Comparison of ENCODE assay signal across 23 mouse cellular contexts in genomic region chr17:16798316-16798715, GRCm38 (mm10).
DNase-seq lines count a peak whose midpoint lies in the region; ATAC-seq and TF ChIP-seq lines count a peak whose summit lies in the region.
"Had no signal": no experiment of that assay in that cellular context is flagged by ENCODE, and none has a peak within 500 bp of the region (broad histone marks: within the 10 kb centered on the region; RNA-seq: fewer than 3 reads in every experiment).

No protein-coding gene starts in this region.

- H3K9me3 ChIP-seq in ES-E14 (ENCODE audit: control insufficient read depth, insufficient read depth, low read depth, low read length) (no peaks in the 10 kb centered on the region), G1E (replicated peaks) (no peaks in the 10 kb centered on the region), MEL (replicated peaks; ENCODE audit: insufficient read depth, low read length) (no peaks in the 10 kb centered on the region)
- no peaks in the 10 kb centered on the region for H3K9me3 ChIP-seq in midbrain, embryonic 11.5 days (ENCODE audit: control insufficient read depth, low read length)

- no peak for DNase-seq in ES-E14 (ENCODE audit: low read depth, low spot score)
- DNase-seq in G1E (ENCODE audit: low spot score), result peak; percentile 6
- peak; percentile 23 for DNase-seq in MEL (ENCODE audit: low read depth, low spot score)
- no peak for DNase-seq in midbrain, embryonic 11.5 days (ENCODE audit: low spot score, missing footprints)
- no peak for DNase-seq in layer of hippocampus, adult 11-12 months (ENCODE audit: low spot score)
- no peak for DNase-seq in embryo, embryonic 11 days
- DNase-seq: adrenal gland, adult 2 months; adrenal gland, adult 8-10 months; adrenal gland, postnatal 10 days; adrenal gland, postnatal 14 days; adrenal gland, postnatal 25 days; adrenal gland, postnatal 36 days; B cell, adult 2 months; cerebellum, adult 11 months; cerebellum, adult 11-12 months; cerebellum, adult 18-20 months; cerebellum, adult 2 months; cerebellum, adult 8-10 months; cerebellum, adult 9-10 months had no signal

- TF ChIP-seq CTCF in G1E (IDR thresholded peaks at IDR 0.05; ENCODE audit: low read depth, low read length), result no peak
- no peak for TF ChIP-seq CTCF in MEL (IDR thresholded peaks at IDR 0.05 in 2 of 3, conservative IDR thresholded peaks at IDR 0.05 in 1 of 3; ENCODE audit: control insufficient read depth in 1 of 3, insufficient read depth in 1 of 3, low read depth in 2 of 3, low read length in 3 of 3, poor library complexity in 1 of 3, severe bottlenecking in 1 of 3)

- no peaks in the 10 kb centered on the region for H3K27me3 ChIP-seq in G1E (ENCODE audit: insufficient read depth, low read length)
- no peaks in the 10 kb centered on the region for H3K27me3 ChIP-seq in MEL (ENCODE audit: control insufficient read depth in 1 of 2, insufficient read depth in 2 of 2, low read length in 2 of 2)
- no peaks in the 10 kb centered on the region for H3K27me3 ChIP-seq in midbrain, embryonic 11.5 days (ENCODE audit: control insufficient read depth, insufficient read depth, low read length)
- H3K27me3 ChIP-seq: CH12.LX, Patski had no signal

- no peak for TF ChIP-seq EP300 in MEL (IDR thresholded peaks at IDR 0.05; ENCODE audit: low read depth in 1 of 2, low read length in 2 of 2)

- TF ChIP-seq POLR2A in MEL (IDR thresholded peaks at IDR 0.05; ENCODE audit: control insufficient read depth in 1 of 2, insufficient read depth in 1 of 2, low read depth in 1 of 2, low read length in 2 of 2, poor library complexity in 1 of 2), result no peak

- no peak for TF ChIP-seq RAD21 in MEL (IDR thresholded peaks at IDR 0.05; ENCODE audit: low read depth, low read length)

- H3K9ac ChIP-seq in ES-E14 (ENCODE audit: insufficient read depth, low read depth, low read length, poor library complexity, severe bottlenecking) (no peak overlapping the region), MEL (ENCODE audit: control insufficient read depth, low read depth, low read length, poor library complexity, severe bottlenecking) (no peak overlapping the region)
- H3K9ac ChIP-seq in midbrain, embryonic 11.5 days (ENCODE audit: low read length), result no peak overlapping the region

- H3K4me1 ChIP-seq in ES-E14 (ENCODE audit: control insufficient read depth in 2 of 2, insufficient read depth in 2 of 2, low read length in 2 of 2, poor library complexity in 1 of 2), result no peaks in the 10 kb centered on the region
- peaks cover 11% of the 10 kb centered on the region; the same call in 1 of the 2 replicates for H3K4me1 ChIP-seq in G1E (ENCODE audit: insufficient read depth, low read depth, low read length)
- no peaks in the 10 kb centered on the region for H3K4me1 ChIP-seq in MEL (ENCODE audit: control insufficient read depth in 1 of 2, insufficient read depth in 2 of 2, low read length in 2 of 2)
- no peaks in the 10 kb centered on the region for H3K4me1 ChIP-seq in midbrain, embryonic 11.5 days (ENCODE audit: control insufficient read depth, insufficient read depth, low read length)

- H3K27ac ChIP-seq in ES-E14 (ENCODE audit: insufficient read depth, low read depth, low read length, poor library complexity, severe bottlenecking), result no peak overlapping the region
- H3K27ac ChIP-seq in MEL (ENCODE audit: control insufficient read depth, low read depth, low read length), result no peak overlapping the region
- no peak overlapping the region for H3K27ac ChIP-seq in midbrain, embryonic 11.5 days (ENCODE audit: low read depth, low read length)

- H3K4me3 ChIP-seq in ES-E14 (ENCODE audit: insufficient read depth in 1 of 2, low read depth in 1 of 2, low read length in 2 of 2, poor library complexity in 1 of 2, severe bottlenecking in 1 of 2) (no peak overlapping the region), G1E (ENCODE audit: low read depth, low read length) (no peak overlapping the region), MEL (ENCODE audit: control insufficient read depth in 1 of 2, insufficient read depth in 1 of 2, low read depth in 2 of 2, low read length in 2 of 2) (no peak overlapping the region)
- H3K4me3 ChIP-seq in midbrain, embryonic 11.5 days (ENCODE audit: low read depth, low read length), result no peak overlapping the region

- 78% methylated on average over 5 of the region's 5 CpGs for WGBS in midbrain, embryonic 11.5 days

- no peak overlapping the region for H3K4me2 ChIP-seq in midbrain, embryonic 11.5 days

- H3K36me3 ChIP-seq in ES-E14 (ENCODE audit: control insufficient read depth, insufficient read depth, low read length, poor library complexity, severe bottlenecking) (no peaks in the 10 kb centered on the region), G1E (replicated peaks) (no peaks in the 10 kb centered on the region), MEL (ENCODE audit: control insufficient read depth in 1 of 2, insufficient read depth in 2 of 2, low read length in 2 of 2) (peaks cover 0 to 2% of the 10 kb centered on the region in 2 experiments; a peak in 1 of 4 replicates)
- H3K36me3 ChIP-seq in midbrain, embryonic 11.5 days (ENCODE audit: control insufficient read depth, insufficient read depth, low read length), result no peaks in the 10 kb centered on the region

- peak; percentile 91 for ATAC-seq in G1E (ENCODE audit: extremely low read depth, insufficient number of reproducible peaks, low FRiP score, poor library complexity, severe bottlenecking)
- no peak for ATAC-seq in midbrain, embryonic 11.5 days (ENCODE audit: low FRiP score)
- ATAC-seq: activated CD4-positive, CD25-positive, alpha-beta regulatory T cell, adult 4 months; CD4-positive, CD25-positive, alpha-beta regulatory T cell, adult 4 months; Patski had no signal

- no peaks in the 10 kb centered on the region for H3K79me2 ChIP-seq in MEL (ENCODE audit: control insufficient read depth, insufficient read depth, low read length, poor library complexity)

- in situ Hi-C loops in ES-E14 (cut with MboI; ENCODE audit: low sequenced_read_pairs in 2 of 2, unreplicated experiment in 2 of 2), result no loop called here

TF ChIP-seq in ES-E14, 5 proteins besides CTCF, POLR2A, EP300 and RAD21:
- TF ChIP-seq HCFC1 (IDR thresholded peaks at IDR 0.05; ENCODE audit: borderline replicate concordance, insufficient read depth, low read length), result no peak
- 0 out of 2 replicates have a peak, but pooled peaks have one; percentile 17 for TF ChIP-seq MAFK (IDR thresholded peaks at IDR 0.05; ENCODE audit: insufficient read depth, low read depth, low read length)
TF ChIP-seq in ES-E14: peak in this region for 1.

TF ChIP-seq in MEL, 35 proteins besides CTCF, POLR2A, EP300 and RAD21:
- TF ChIP-seq USF1 (IDR thresholded peaks at IDR 0.05; ENCODE audit: low read depth, low read length) (no peak), MAZ (IDR thresholded peaks at IDR 0.05; ENCODE audit: low read depth, low read length) (no peak), POLR2AphosphoS2 (IDR thresholded peaks at IDR 0.05; ENCODE audit: low read length) (no peak), NRF1 (IDR thresholded peaks at IDR 0.05; ENCODE audit: insufficient read depth, low read depth, low read length, poor library complexity, severe bottlenecking) (no peak), TAL1 (IDR thresholded peaks at IDR 0.05; ENCODE audit: low read length) (no peak), SIN3A (IDR thresholded peaks at IDR 0.05; ENCODE audit: low read length) (no peak), ZMIZ1 (IDR thresholded peaks at IDR 0.05; ENCODE audit: low read depth, low read length) (no peak), RCOR1 (IDR thresholded peaks at IDR 0.05; ENCODE audit: low read depth, low read length) (no peak), MYC (IDR thresholded peaks at IDR 0.05; ENCODE audit: low read depth, low read length) (no peak), CHD1 (IDR thresholded peaks at IDR 0.05; ENCODE audit: low read depth, low read length) (no peak), USF2 (IDR thresholded peaks at IDR 0.05; ENCODE audit: borderline replicate concordance in 1 of 2, insufficient read depth in 1 of 2, low read depth in 1 of 2, low read length in 2 of 2) (no peak), MYB (IDR thresholded peaks at IDR 0.05; ENCODE audit: low read depth, low read length) (no peak), ZC3H11A (IDR thresholded peaks at IDR 0.05; ENCODE audit: low read depth, low read length) (no peak), ZKSCAN1 (IDR thresholded peaks at IDR 0.05; ENCODE audit: low read depth, low read length) (no peak)

Comparison
In these comparisons a context has a peak if more than half of its experiments do, and no peak if none do; other contexts are left out.
1. DNase-seq: peak in G1E (single experiment) and MEL (single experiment); none in ES-E14 (single experiment), midbrain, embryonic 11.5 days (single experiment), layer of hippocampus, adult 11-12 months (single experiment) and embryo, embryonic 11 days (single experiment).